Mouse (Mus musculus) brain, embryonic 14.5 days (tissue): ENCODE results near the gene Spata19.

ENCODE experiments used
- CTCF ChIP-seq: fragments of 200-500 bp; IDR thresholded peaks from 2 replicates; pipeline ENCODE4 v1.5.1; 2012; ENCODE audit warnings: inconsistent platforms, mild to moderate bottlenecking, moderate library complexity, borderline replicate concordance; ENCODE audit not compliant: insufficient read depth, insufficient read length; ENCODE audit errors: extremely low read depth
- POLR2A ChIP-seq: fragments of 200-500 bp; IDR thresholded peaks from 2 replicates; pipeline ENCODE4 v1.6.1; 2012; ENCODE audit warnings: mild to moderate bottlenecking, inconsistent platforms, borderline replicate concordance; ENCODE audit not compliant: poor library complexity, insufficient read depth, insufficient read length, severe bottlenecking; ENCODE audit errors: extremely low read depth

- TF ChIP-seq POLR2A (no peak), CTCF (no peak)
Measured at GRCm38 (mm10) chr9:27375746-27376145, 20.9 kb upstream of the Spata19 start.
